Mouse (Mus musculus): ENCODE data around the gene Aspdh.

DNA sequence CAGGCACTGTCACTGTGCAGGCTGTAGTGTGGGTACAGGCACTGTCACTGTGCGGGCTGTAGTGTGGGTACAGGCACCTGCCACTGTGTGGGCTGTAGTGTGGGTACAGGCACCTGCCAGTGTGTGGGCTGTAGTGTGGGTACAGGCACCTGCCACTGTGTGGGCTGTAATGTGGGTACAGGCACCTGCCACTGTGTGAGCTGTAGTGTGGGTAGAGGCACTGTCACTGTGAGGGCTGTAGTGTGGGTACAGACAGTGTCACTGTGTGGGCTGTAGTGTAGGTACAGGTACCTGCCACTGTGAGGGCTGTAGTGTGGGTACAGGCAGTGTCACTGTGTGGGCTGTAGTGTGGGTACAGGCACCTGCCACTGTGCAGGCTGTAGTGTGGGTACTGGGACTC lies 18.9 kb downstream of the Aspdh start:
- TF ChIP-seq CTCF (IDR thresholded peaks at IDR 0.05; ENCODE audit: low read depth) (no peak), EP300 (optimal IDR thresholded peaks at IDR 0.05) (no peak)
